Mouse (Mus musculus): ENCODE data around the gene Chmp5.
A peak's percentile ranks its signal among the peaks of the same experiment; 100 is the strongest.
"Not testable (repeated sequence)": the region's sequence is repeated elsewhere in the genome, so short reads cannot be mapped to it uniquely, and the experiment has no call there.

Gene Chmp5

GRCm38 (mm10) chr4:40948160-40948708, at the start of gene Chmp5, which contains the start of gene Bag1:
Gene Chmp5 (plus strand): TSS chr4:40948407.
Gene Bag1 (minus strand): TSS chr4:40948294.
- DNase-seq (ENCODE audit: low spot score in 2 of 2): peak; percentile 97 to 98

GRCm38 (mm10) chr4:40898476-40899044, 49.6 kb upstream of the Chmp5 start:
- no peak for DNase-seq (ENCODE audit: low spot score in 2 of 2)

GRCm38 (mm10) chr4:40899264-40899663, 48.9 kb upstream of the Chmp5 start:
- no peak for DNase-seq (ENCODE audit: low spot score in 2 of 2)

- DNase-seq (ENCODE audit: low spot score in 2 of 2): no peak
Observed at GRCm38 (mm10) chr4:40900071-40900470, 48.1 kb upstream of the Chmp5 start.

GRCm38 (mm10) chr4:40900612-40901011, 47.6 kb upstream of the Chmp5 start:
- no peak for DNase-seq (ENCODE audit: low spot score in 2 of 2)

- no peak for DNase-seq (ENCODE audit: low spot score in 2 of 2)
Observed at GRCm38 (mm10) chr4:40906298-40906697, 41.9 kb upstream of the Chmp5 start.

- no peak for DNase-seq (ENCODE audit: low spot score in 2 of 2)
Observed at GRCm38 (mm10) chr4:40908261-40908969, 39.8 kb upstream of the Chmp5 start.

- DNase-seq (ENCODE audit: low spot score in 2 of 2): no peak
Observed at GRCm38 (mm10) chr4:40914287-40914867, 33.8 kb upstream of the Chmp5 start.

- DNase-seq (ENCODE audit: low spot score in 2 of 2): no peak
Observed at GRCm38 (mm10) chr4:40915947-40916346, 32.3 kb upstream of the Chmp5 start.

- no peak for DNase-seq (ENCODE audit: low spot score in 2 of 2)
Observed at GRCm38 (mm10) chr4:40916592-40917155, 31.5 kb upstream of the Chmp5 start.

GRCm38 (mm10) chr4:40919785-40920184, 28.4 kb upstream of the Chmp5 start, which contains the start of gene Spink4:
Gene Spink4 (plus strand): TSS chr4:40920052.
- DNase-seq (ENCODE audit: low spot score in 2 of 2): no peak

- DNase-seq (ENCODE audit: low spot score in 2 of 2): peak; percentile 16 to 59
Observed at GRCm38 (mm10) chr4:40920576-40920975, 27.6 kb upstream of the Chmp5 start.

GRCm38 (mm10) chr4:40921288-40921687, 26.9 kb upstream of the Chmp5 start:
- no peak for DNase-seq (ENCODE audit: low spot score in 2 of 2)

- no peak for DNase-seq (ENCODE audit: low spot score in 2 of 2)
Observed at GRCm38 (mm10) chr4:40923087-40923651, 25.0 kb upstream of the Chmp5 start.

GRCm38 (mm10) chr4:40925568-40925967, 22.6 kb upstream of the Chmp5 start:
- no peak for DNase-seq (ENCODE audit: low spot score in 2 of 2)

- DNase-seq (ENCODE audit: low spot score in 2 of 2): no peak
Observed at GRCm38 (mm10) chr4:40929046-40929445, 19.2 kb upstream of the Chmp5 start.

GRCm38 (mm10) chr4:40933694-40934093, 14.5 kb upstream of the Chmp5 start:
- no peak for DNase-seq (ENCODE audit: low spot score in 2 of 2)

GRCm38 (mm10) chr4:40934369-40934768, 13.8 kb upstream of the Chmp5 start:
- DNase-seq (ENCODE audit: low spot score in 2 of 2): not testable (repeated sequence)

GRCm38 (mm10) chr4:40936175-40936839, 11.9 kb upstream of the Chmp5 start:
- DNase-seq (ENCODE audit: low spot score in 2 of 2): peak; percentile 23 to 42

- DNase-seq (ENCODE audit: low spot score in 2 of 2): no peak
Observed at GRCm38 (mm10) chr4:40938793-40939192, 9.4 kb upstream of the Chmp5 start.

- DNase-seq (ENCODE audit: low spot score in 2 of 2): no peak
Observed at GRCm38 (mm10) chr4:40943651-40944050, 4.6 kb upstream of the Chmp5 start.
